Mouse (Mus musculus): ENCODE results near the gene Brinp1. TPM values are rescaled to one million over a fixed set of nuclear protein-coding genes. Genes with fewer than 3 reads are reported as not detected.

Gene Brinp1
- not detected in 2 replicates for total RNA-seq (2017)

GRCm38 (mm10) chr4:68954322-68954901, at the start of gene Brinp1:
Brinp1 (minus strand) TSS chr4:68954397.
- ATAC-seq (replicated peaks in 1 of 2; ENCODE audit: insufficient read depth in 1 of 2, low FRiP score in 2 of 2, low TSS enrichment in 1 of 2, low read depth in 1 of 2, poor library complexity in 2 of 2, severe bottlenecking in 2 of 2) = no peak

GRCm38 (mm10) chr4:68957265-68957664, 3.1 kb upstream of the Brinp1 start:
- no peak for ATAC-seq (replicated peaks in 1 of 2; ENCODE audit: insufficient read depth in 1 of 2, low FRiP score in 2 of 2, low TSS enrichment in 1 of 2, low read depth in 1 of 2, poor library complexity in 2 of 2, severe bottlenecking in 2 of 2)

GRCm38 (mm10) chr4:68955621-68956020, 1.4 kb upstream of the Brinp1 start:
- ATAC-seq (replicated peaks in 1 of 2; ENCODE audit: insufficient read depth in 1 of 2, low FRiP score in 2 of 2, low TSS enrichment in 1 of 2, low read depth in 1 of 2, poor library complexity in 2 of 2, severe bottlenecking in 2 of 2) = peak; percentile 42 to 53; a peak in 1 of 4 replicates

GRCm38 (mm10) chr4:68953667-68954321, 403 bp downstream of the Brinp1 start:
- ATAC-seq (replicated peaks in 1 of 2; ENCODE audit: insufficient read depth in 1 of 2, low FRiP score in 2 of 2, low TSS enrichment in 1 of 2, low read depth in 1 of 2, poor library complexity in 2 of 2, severe bottlenecking in 2 of 2) = no peak

GRCm38 (mm10) chr4:68953131-68953551, 1.1 kb downstream of the Brinp1 start:
- no peak for ATAC-seq (replicated peaks in 1 of 2; ENCODE audit: insufficient read depth in 1 of 2, low FRiP score in 2 of 2, low TSS enrichment in 1 of 2, low read depth in 1 of 2, poor library complexity in 2 of 2, severe bottlenecking in 2 of 2)

- no peak for ATAC-seq (replicated peaks in 1 of 2; ENCODE audit: insufficient read depth in 1 of 2, low FRiP score in 2 of 2, low TSS enrichment in 1 of 2, low read depth in 1 of 2, poor library complexity in 2 of 2, severe bottlenecking in 2 of 2)
These were observed 3.6 kb downstream of the Brinp1 start for GRCm38 (mm10) chr4:68950556-68950955.

GRCm38 (mm10) chr4:68942938-68943337, 11.3 kb downstream of the Brinp1 start:
- no peak for ATAC-seq (replicated peaks in 1 of 2; ENCODE audit: insufficient read depth in 1 of 2, low FRiP score in 2 of 2, low TSS enrichment in 1 of 2, low read depth in 1 of 2, poor library complexity in 2 of 2, severe bottlenecking in 2 of 2)

GRCm38 (mm10) chr4:68930022-68930421, 24.2 kb downstream of the Brinp1 start:
- ATAC-seq (replicated peaks in 1 of 2; ENCODE audit: insufficient read depth in 1 of 2, low FRiP score in 2 of 2, low TSS enrichment in 1 of 2, low read depth in 1 of 2, poor library complexity in 2 of 2, severe bottlenecking in 2 of 2) = no peak

- no peak for ATAC-seq (replicated peaks in 1 of 2; ENCODE audit: insufficient read depth in 1 of 2, low FRiP score in 2 of 2, low TSS enrichment in 1 of 2, low read depth in 1 of 2, poor library complexity in 2 of 2, severe bottlenecking in 2 of 2)
These were observed 28.1 kb downstream of the Brinp1 start for GRCm38 (mm10) chr4:68926091-68926490.

GRCm38 (mm10) chr4:68922944-68923343, 31.3 kb downstream of the Brinp1 start:
- no peak for ATAC-seq (replicated peaks in 1 of 2; ENCODE audit: insufficient read depth in 1 of 2, low FRiP score in 2 of 2, low TSS enrichment in 1 of 2, low read depth in 1 of 2, poor library complexity in 2 of 2, severe bottlenecking in 2 of 2)

GRCm38 (mm10) chr4:68922504-68922903, 31.7 kb downstream of the Brinp1 start:
- no peak for ATAC-seq (replicated peaks in 1 of 2; ENCODE audit: insufficient read depth in 1 of 2, low FRiP score in 2 of 2, low TSS enrichment in 1 of 2, low read depth in 1 of 2, poor library complexity in 2 of 2, severe bottlenecking in 2 of 2)

- ATAC-seq (replicated peaks in 1 of 2; ENCODE audit: insufficient read depth in 1 of 2, low FRiP score in 2 of 2, low TSS enrichment in 1 of 2, low read depth in 1 of 2, poor library complexity in 2 of 2, severe bottlenecking in 2 of 2) = no peak
These were observed 34.1 kb downstream of the Brinp1 start for GRCm38 (mm10) chr4:68920127-68920526.

- no peak for ATAC-seq (replicated peaks in 1 of 2; ENCODE audit: insufficient read depth in 1 of 2, low FRiP score in 2 of 2, low TSS enrichment in 1 of 2, low read depth in 1 of 2, poor library complexity in 2 of 2, severe bottlenecking in 2 of 2)
These were observed 43.3 kb downstream of the Brinp1 start for GRCm38 (mm10) chr4:68910942-68911341.

- ATAC-seq (replicated peaks in 1 of 2; ENCODE audit: insufficient read depth in 1 of 2, low FRiP score in 2 of 2, low TSS enrichment in 1 of 2, low read depth in 1 of 2, poor library complexity in 2 of 2, severe bottlenecking in 2 of 2) = no peak
These were observed 47.6 kb downstream of the Brinp1 start for GRCm38 (mm10) chr4:68906417-68907210.

GRCm38 (mm10) chr4:68890526-68890925, 63.7 kb downstream of the Brinp1 start:
- no peak for ATAC-seq (replicated peaks in 1 of 2; ENCODE audit: insufficient read depth in 1 of 2, low FRiP score in 2 of 2, low TSS enrichment in 1 of 2, low read depth in 1 of 2, poor library complexity in 2 of 2, severe bottlenecking in 2 of 2)

GRCm38 (mm10) chr4:68886276-68886675, 67.9 kb downstream of the Brinp1 start:
- ATAC-seq (replicated peaks in 1 of 2; ENCODE audit: insufficient read depth in 1 of 2, low FRiP score in 2 of 2, low TSS enrichment in 1 of 2, low read depth in 1 of 2, poor library complexity in 2 of 2, severe bottlenecking in 2 of 2) = no peak

- no peak for ATAC-seq (replicated peaks in 1 of 2; ENCODE audit: insufficient read depth in 1 of 2, low FRiP score in 2 of 2, low TSS enrichment in 1 of 2, low read depth in 1 of 2, poor library complexity in 2 of 2, severe bottlenecking in 2 of 2)
These were observed 82.2 kb downstream of the Brinp1 start for GRCm38 (mm10) chr4:68872028-68872427.

GRCm38 (mm10) chr4:68865135-68865767, 88.9 kb downstream of the Brinp1 start:
- no peak for ATAC-seq (replicated peaks in 1 of 2; ENCODE audit: insufficient read depth in 1 of 2, low FRiP score in 2 of 2, low TSS enrichment in 1 of 2, low read depth in 1 of 2, poor library complexity in 2 of 2, severe bottlenecking in 2 of 2)
